Comparison of ENCODE assay signal across 8 mouse cellular contexts in the genomic region with DNA sequence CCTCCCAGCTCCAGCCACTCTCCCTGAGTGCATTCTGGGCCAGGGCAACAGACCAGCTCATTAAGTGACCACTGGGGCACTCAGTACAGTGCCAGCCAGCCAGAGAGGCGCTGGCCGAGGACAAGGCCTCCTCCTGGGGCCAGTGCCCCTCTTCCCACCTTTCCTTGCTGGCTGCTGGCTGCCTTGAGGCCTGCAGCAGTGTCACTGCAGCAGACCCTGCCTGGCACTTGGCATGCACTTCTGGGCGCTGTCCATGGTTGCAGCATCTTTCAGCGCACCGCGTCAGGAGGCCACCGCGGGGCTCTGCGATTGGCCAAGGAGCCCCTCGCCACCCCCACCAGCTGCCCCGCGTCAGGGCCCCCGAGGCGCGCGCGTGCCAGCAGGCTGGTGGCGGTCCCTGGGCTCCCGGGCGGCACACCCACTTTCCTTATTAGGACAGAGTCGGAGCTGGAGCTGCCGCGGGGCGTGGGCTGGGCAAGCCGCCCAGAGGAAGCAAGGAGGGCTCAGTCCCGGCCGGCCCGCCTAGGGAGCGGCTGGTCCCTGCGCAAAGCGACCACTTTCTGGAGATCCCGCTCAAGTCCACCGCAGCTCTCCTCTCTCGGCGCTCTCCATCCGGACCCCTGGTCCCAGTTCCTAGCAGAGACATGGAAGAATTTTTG. TPM values are rescaled to one million over a fixed set of nuclear protein-coding genes. Genes with fewer than 3 reads are reported as not detected.
DNase-seq lines count a peak whose midpoint lies in the region; ATAC-seq and TF ChIP-seq lines count a peak whose summit lies in the region.

TSS of gene Prune2 (plus strand) at position 506 of the 659 bp plus-strand sequence.

- 1% methylated on average over 36 of the region's 36 CpGs for WGBS in hindbrain, embryonic 14.5 days

- H3K27ac ChIP-seq in gastrocnemius, adult 2 months: peak within 1 kb of the TSS; percentile 41; the same call in 1 of the 2 replicates
- H3K27ac ChIP-seq in hindbrain, embryonic 14.5 days: no peak within 1 kb of the TSS

- peak; percentile 94 for ATAC-seq in hindbrain, embryonic 14.5 days (ENCODE audit: low FRiP score)
- no peak for ATAC-seq in erythroblast, adult 5-6 weeks (replicated peaks; ENCODE audit: low FRiP score, poor library complexity, severe bottlenecking)

- H3K36me3 ChIP-seq in hindbrain, embryonic 14.5 days (replicated peaks; ENCODE audit: control insufficient read depth, insufficient read depth): no peaks in the 10 kb centered on the region

- peaks cover 23% of the 10 kb centered on the region for H3K27me3 ChIP-seq in hindbrain, embryonic 14.5 days (ENCODE audit: control insufficient read depth, insufficient read depth, low read length)

- no peaks in the 10 kb centered on the region for H3K9me3 ChIP-seq in hindbrain, embryonic 14.5 days (ENCODE audit: control insufficient read depth, low read length)

- H3K4me3 ChIP-seq in gastrocnemius, adult 2 months: peak within 1 kb of the TSS; percentile 68
- peak within 1 kb of the TSS; percentile 46 for H3K4me3 ChIP-seq in hindbrain, embryonic 14.5 days (replicated peaks; ENCODE audit: low read length)

- peak within 1 kb of the TSS; percentile 87 for H3K4me2 ChIP-seq in hindbrain, embryonic 14.5 days (replicated peaks)

- TF ChIP-seq CTCF in gastrocnemius, adult 2 months (IDR thresholded peaks at IDR 0.05): no peak

- peaks cover 16% of the 10 kb centered on the region for H3K4me1 ChIP-seq in hindbrain, embryonic 14.5 days (replicated peaks; ENCODE audit: control insufficient read depth, insufficient read depth, low read length)

- peak within 1 kb of the TSS; percentile 60 for H3K9ac ChIP-seq in hindbrain, embryonic 14.5 days

- intact Hi-C loops in gastrocnemius, adult 2 months (cut with DNase I): loop anchor here (5.0 kb wide), 1 partner anchor 42 kb away; no protein-coding TSS in a partner anchor

- peak; percentile 44 to 62 for DNase-seq in adrenal gland, adult 18-20 months (ENCODE audit: low spot score in 2 of 2)
- DNase-seq in cerebellum, postnatal 36 days: peak; percentile 21
- peak; percentile 76 for DNase-seq in gastrocnemius, adult 2 months
- DNase-seq in hindbrain, embryonic 14.5 days (ENCODE audit: low spot score): peak; percentile 54
- DNase-seq in layer of hippocampus, postnatal 36 days: peak; percentile 23 to 49
- peak; percentile 55 for DNase-seq in lung, postnatal 36 days
- peak; percentile 15 to 39 for DNase-seq in right cerebral cortex, adult 2 months (ENCODE audit: low spot score in 2 of 2)

RNA-seq across cellular contexts. Expression of gene Prune2, which starts in this region (rescaled TPM):
- total RNA-seq in adrenal gland, adult 18-20 months (2021): 10 to 100 TPM; 28.0 to 34.7 TPM
- 1 to 10 TPM; 5.9 to 9.6 TPM for total RNA-seq in gastrocnemius, adult 2 months (2021)
- 7.2 and 7.6 TPM in 2 replicates for polyA plus RNA-seq in hindbrain, embryonic 14.5 days (2014; fragmentation: Nextera tagmentation; extraction: Ambion mirVana)
- 10 to 100 TPM; 69.1 to 70.3 TPM for total RNA-seq in layer of hippocampus, postnatal 36 days (2021)
- total RNA-seq in erythroblast, adult 5-6 weeks (2015; ENCODE audit: low replicate concordance): not detected in 2 replicates
- 0.09 TPM in 1 of 2 replicates, not detected in the other for total RNA-seq in erythroblast, adult 5-6 weeks (2017; ENCODE audit: low replicate concordance)

Comparison
In these comparisons a context has a peak if more than half of its experiments do, and no peak if none do; other contexts are left out.
1. RNA of gene Prune2 (total RNA-seq): 69.1 to 70.3 TPM in layer of hippocampus, postnatal 36 days, 28.0 to 34.7 TPM in adrenal gland, adult 18-20 months and 5.9 to 9.6 TPM in gastrocnemius, adult 2 months; 0.09 TPM in erythroblast, adult 5-6 weeks; every median in the first group is over 4 times any median in the second.
2. DNase-seq: peak in every context shown above with its lines; median percentile 76 in gastrocnemius, adult 2 months; 55 in lung, postnatal 36 days; 54 in hindbrain, embryonic 14.5 days; 53 in adrenal gland, adult 18-20 months; 36 in layer of hippocampus, postnatal 36 days; 27 in right cerebral cortex, adult 2 months; 21 in cerebellum, postnatal 36 days.